Mouse (Mus musculus) layer of hippocampus, adult 9-11 months (tissue): ENCODE data around the gene Vmn1r213.

Experiments
- DNase-seq: peaks from one replicate; pipeline ENCODE4 v3.0.0; 2022

Gene Vmn1r213

DNA sequence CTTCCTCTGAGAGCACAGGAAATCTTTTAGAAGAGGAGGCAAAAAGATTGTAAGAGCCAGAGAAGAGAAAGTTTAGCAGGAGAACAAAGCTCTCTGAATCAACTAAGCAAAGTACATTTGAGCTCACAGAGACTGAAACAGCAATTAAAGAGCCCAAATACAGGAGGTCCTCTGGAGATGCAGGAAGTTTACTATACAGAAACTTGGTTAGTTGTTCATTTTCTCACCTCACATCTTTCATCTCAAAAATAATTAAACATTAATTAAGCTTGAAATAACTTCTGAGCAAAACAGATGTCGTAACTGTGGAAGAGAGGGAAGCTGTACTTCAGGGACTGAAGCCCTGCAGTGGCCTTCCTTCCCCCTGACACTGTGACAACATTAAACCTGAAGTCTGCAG lies at the start of gene Vmn1r213:
TSS of gene Vmn1r213 (plus strand) at position 301 of the 400 bp plus-strand sequence.
- no peak for DNase-seq

GRCm38 (mm10) chr13:22990214-22990891 lies 17.1 kb upstream of the Vmn1r213 start:
- no peak for DNase-seq

- no peak for DNase-seq
Observed at GRCm38 (mm10) chr13:22992178-22992700, 15.2 kb upstream of the Vmn1r213 start.

- DNase-seq = no peak
Observed at GRCm38 (mm10) chr13:22992721-22993120, 14.7 kb upstream of the Vmn1r213 start.

DNA sequence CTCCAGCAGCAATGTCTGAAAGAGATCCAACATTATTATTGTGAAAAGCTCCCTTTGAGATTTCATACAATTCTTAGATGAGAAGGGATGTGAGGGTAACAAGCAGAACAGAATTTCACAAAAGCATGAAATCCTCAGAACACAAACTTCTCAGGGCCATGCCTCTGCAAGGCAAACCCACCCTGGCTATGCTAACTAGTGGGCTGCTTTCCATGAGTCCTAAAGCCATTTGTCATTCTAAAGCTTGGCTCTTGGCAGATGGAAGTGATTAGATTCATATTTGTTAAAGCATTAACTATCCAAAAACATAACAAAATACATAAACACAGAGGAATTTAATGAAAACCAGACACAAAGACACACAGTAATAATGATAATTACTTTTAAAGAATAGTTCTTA lies 10.7 kb downstream of the Vmn1r213 start:
- DNase-seq = no peak

DNA sequence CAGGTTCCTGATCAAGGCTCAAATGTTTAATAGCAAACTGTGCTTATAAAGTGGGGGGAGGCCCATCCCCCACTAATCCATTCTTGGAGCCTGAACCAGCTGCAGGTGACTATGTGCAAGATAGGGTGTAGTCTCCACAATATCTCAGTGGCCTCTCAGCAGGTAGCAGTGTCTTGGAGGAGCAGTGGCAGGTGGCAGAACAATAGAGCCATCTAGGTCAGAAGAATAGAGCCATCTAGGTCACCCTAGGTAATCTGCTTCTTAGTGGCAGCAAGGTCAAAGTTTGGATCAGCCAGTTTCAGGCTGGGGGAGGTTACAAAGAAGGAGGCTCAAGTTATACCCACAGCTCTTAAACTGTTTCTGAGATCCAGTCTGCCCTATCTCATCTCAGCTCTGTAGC lies 17.4 kb downstream of the Vmn1r213 start:
- no peak for DNase-seq

DNA sequence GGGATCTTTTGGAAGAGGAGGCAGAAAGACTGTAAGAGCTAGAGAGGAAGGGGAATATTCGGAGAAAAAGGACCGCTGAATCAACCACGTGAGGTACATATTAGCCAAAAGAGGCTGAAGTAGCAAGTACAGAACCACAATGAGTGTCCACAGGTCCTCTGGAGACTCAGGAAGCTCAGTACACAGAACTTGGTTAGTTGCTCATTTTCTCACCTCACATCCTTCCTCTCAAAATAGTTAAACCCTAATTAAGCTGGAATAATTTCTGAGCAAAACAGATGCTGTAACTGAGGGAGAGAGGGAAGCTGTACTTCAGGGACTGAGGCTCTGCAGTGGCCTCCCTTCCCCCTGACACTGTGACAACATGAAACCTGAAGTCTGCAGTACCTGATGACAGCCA lies 22.7 kb downstream of the Vmn1r213 start, which contains the start of gene Vmn1r214:
TSS of gene Vmn1r214 (plus strand) at position 301 of the 400 bp plus-strand sequence.
- no peak for DNase-seq

DNA sequence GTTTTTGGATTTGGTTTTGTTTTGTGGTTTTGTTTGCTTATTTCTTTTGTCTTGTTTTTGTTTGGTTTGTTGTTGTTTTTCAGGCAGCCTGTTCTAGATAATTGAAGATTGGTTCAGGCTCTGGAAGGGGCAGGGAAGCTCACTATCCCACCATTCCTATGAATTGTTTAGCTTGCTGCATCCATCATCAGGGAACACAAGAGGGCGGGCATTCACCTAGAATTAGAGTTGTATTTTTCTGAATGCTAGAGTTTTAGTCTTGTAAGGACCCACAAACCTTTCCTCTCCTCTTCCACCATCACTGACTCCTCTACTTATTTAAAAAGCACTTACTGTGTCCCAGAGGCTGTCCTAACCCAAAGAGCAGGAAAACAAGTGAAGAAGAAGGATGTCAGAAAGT lies 50.3 kb downstream of the Vmn1r213 start:
- no peak for DNase-seq
